Mouse (Mus musculus): ENCODE results near the gene Pmf1. TPM values are rescaled to one million over a fixed set of nuclear protein-coding genes. Genes with fewer than 3 reads are reported as not detected.

Pmf1 gene
- polyA plus RNA-seq (2012; rRNA removed): 99.9 and 108 TPM in 2 replicates
- 109 and 114 TPM in 2 replicates for polyA plus RNA-seq (2014; fragmentation: Nextera tagmentation; extraction: Ambion mirVana)

DNA sequence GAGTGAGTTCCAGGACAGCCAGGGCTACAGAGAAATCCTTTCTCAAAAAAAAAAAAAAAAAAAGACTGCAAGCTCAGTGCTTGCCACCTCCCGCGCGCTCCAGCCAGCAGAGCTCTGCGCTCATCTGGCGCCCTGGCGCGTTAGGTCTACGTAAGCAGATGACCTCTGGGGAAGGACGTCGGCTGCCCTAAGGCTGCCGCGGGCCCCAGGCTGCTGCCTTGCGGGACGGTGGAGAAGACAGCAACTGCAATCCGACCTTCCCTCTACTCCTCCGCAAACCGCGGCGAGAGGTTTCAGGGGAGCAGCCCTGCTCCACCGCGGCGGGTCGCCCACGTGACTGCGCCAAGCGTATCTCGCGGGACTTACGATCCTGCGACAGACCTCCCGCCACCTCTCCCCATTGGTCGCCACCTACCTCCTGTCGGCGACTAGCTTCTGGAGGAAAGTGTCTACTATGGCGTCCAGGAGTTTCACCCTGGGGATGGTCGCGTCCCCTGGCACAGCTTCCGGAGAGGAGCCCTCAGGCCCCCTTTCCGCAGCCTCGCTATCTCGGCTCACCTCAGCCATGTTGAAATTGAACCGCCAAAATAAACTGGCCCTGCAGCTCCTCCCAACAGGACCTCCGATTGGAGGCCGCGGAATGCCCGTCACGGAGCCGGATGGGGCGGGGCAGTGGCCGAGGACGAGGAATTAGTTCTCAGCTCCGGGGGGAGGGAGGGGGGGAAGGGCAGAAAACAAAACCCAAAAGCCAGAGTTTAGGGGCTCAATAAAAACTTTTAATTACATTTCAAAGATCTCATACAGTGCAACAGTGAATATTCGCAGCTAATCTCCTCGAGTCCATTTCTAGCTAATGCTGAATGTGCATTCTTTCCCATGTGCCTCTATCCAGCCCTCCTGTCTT lies at the start of gene Pmf1:
Gene Pmf1 (minus strand): TSS at position 591 of the 904 bp plus-strand sequence.
- peaks cover 33% of the 10 kb centered on the region for H3K36me3 ChIP-seq (ENCODE audit: control insufficient read depth, insufficient read depth, low read length)
- DNase-seq (ENCODE audit: low spot score) (peak; percentile 89), ATAC-seq (ENCODE audit: low FRiP score, low read depth) (peak; percentile 93)
- H3K27ac ChIP-seq (replicated peaks; ENCODE audit: low read depth, low read length): peak within 1 kb of the TSS; percentile 89
- no peaks in the 10 kb centered on the region for H3K9me3 ChIP-seq (ENCODE audit: control insufficient read depth, low read length)
- WGBS: under 1% methylated on average over 53 of the region's 54 CpGs
- H3K9ac ChIP-seq (ENCODE audit: low read depth, low read length, severe bottlenecking): peak within 1 kb of the TSS; percentile 89
- no peaks in the 10 kb centered on the region for H3K27me3 ChIP-seq (ENCODE audit: control insufficient read depth, insufficient read depth, low read length)
- peak; percentile 84; the same call in 1 of the 2 replicates for TF ChIP-seq POLR2A (IDR thresholded peaks at IDR 0.05; ENCODE audit: borderline replicate concordance, extremely low read depth, insufficient read depth, insufficient read length)
- H3K4me2 ChIP-seq (replicated peaks; ENCODE audit: low read depth, low read length, severe bottlenecking): peak within 1 kb of the TSS; percentile 51
- H3K4me1 ChIP-seq (ENCODE audit: control insufficient read depth, insufficient read depth, low read length): peaks cover 10% of the 10 kb centered on the region; the same call in 1 of the 2 replicates
- H3K4me3 ChIP-seq (replicated peaks; ENCODE audit: low read length): peak within 1 kb of the TSS; percentile 67

DNA sequence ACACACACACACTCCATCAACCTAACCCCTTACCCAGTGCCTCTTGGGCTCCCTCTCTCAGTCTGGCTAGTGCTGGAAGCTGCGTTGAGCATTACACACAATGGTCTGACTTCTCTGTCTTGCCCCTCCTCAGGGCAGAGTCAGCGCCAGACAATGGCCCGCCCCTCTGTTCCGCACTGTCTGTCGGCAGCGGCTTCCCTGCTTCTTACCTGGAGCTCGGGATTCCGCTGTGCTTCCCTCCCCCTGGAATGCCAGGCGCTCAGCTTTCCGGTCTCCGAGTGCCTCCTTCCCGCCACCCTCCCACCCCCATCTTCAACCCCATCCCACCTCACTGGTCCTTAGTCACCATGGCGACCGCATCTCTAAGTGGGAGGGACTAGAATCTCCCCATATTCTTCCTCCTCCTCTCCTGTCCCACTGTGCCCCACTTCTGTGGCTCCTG lies 48.7 kb upstream of the Pmf1 start:
- no peaks in the 10 kb centered on the region for H3K27me3 ChIP-seq (ENCODE audit: control insufficient read depth, insufficient read depth, low read length)
- no peaks in the 10 kb centered on the region for H3K36me3 ChIP-seq (ENCODE audit: control insufficient read depth, insufficient read depth, low read length)
- H3K4me3 ChIP-seq (replicated peaks; ENCODE audit: low read length): peak overlapping the region; percentile 18
- 0 out of 2 replicates have a peak, but pooled peaks cover 6% of the 10 kb centered on the region for H3K4me1 ChIP-seq (ENCODE audit: control insufficient read depth, insufficient read depth, low read length)
- peak overlapping the region; percentile 43 for H3K4me2 ChIP-seq (replicated peaks; ENCODE audit: low read depth, low read length, severe bottlenecking)
- TF ChIP-seq POLR2A (IDR thresholded peaks at IDR 0.05; ENCODE audit: borderline replicate concordance, extremely low read depth, insufficient read depth, insufficient read length): no peak
- no peak overlapping the region for H3K27ac ChIP-seq (replicated peaks; ENCODE audit: low read depth, low read length)
- peak overlapping the region; percentile 34; the same call in 1 of the 2 replicates for H3K9ac ChIP-seq (ENCODE audit: low read depth, low read length, severe bottlenecking)
- 3% methylated on average over 14 of the region's 14 CpGs for WGBS
- no peak for DNase-seq (ENCODE audit: low spot score)
- no peaks in the 10 kb centered on the region for H3K9me3 ChIP-seq (ENCODE audit: control insufficient read depth, low read length)
- ATAC-seq (ENCODE audit: low FRiP score, low read depth): no peak

DNA sequence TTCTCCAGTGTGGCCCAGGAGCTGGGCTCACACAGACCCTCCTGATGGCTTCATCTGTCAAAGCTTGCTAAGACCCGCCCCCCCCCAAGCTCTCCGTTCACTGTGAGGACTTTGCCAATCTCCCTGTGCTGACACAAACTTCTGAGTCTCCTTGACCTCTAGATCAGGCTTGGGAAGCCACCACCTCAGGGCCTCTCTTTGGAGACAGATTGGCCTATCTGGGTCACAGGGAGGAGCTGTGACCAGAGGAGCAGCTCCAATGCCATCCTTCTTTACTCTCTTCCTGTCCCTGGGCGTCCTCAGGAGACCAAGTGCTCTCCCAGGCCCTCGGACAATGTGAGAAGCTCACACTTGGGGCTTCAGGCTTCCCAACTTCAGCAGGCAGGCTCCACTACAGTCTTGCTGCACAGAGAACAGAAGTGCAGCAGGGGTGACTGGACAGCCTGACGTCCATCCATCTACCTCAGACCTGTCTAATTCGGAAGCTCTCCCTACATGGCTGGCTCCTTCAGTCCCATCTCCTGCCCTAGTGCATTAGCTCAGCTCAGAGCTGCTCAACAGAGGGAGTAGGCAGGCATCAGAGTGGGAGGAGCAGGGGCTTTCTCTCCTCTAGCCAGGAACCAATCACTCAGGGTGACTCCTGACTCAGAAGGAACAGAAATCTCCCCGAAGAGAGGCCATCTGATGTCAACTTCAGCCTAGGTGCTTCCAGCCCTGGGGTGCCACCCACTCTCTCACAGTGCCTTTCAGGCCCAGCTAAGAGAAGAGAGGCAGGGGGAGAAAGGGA lies 46.8 kb upstream of the Pmf1 start:
- DNase-seq (ENCODE audit: low spot score) (no peak), ATAC-seq (ENCODE audit: low FRiP score, low read depth) (no peak)
- Histone ChIP-seq H3K4me1 (ENCODE audit: control insufficient read depth, insufficient read depth, low read length) (0 out of 2 replicates have a peak, but pooled peaks cover 6% of the 10 kb centered on the region), H3K4me2 (replicated peaks; ENCODE audit: low read depth, low read length, severe bottlenecking) (no peak overlapping the region), H3K9me3 (ENCODE audit: control insufficient read depth, low read length) (no peaks in the 10 kb centered on the region), H3K36me3 (ENCODE audit: control insufficient read depth, insufficient read depth, low read length) (no peaks in the 10 kb centered on the region), H3K9ac (ENCODE audit: low read depth, low read length, severe bottlenecking) (no peak overlapping the region), H3K27me3 (ENCODE audit: control insufficient read depth, insufficient read depth, low read length) (no peaks in the 10 kb centered on the region), H3K4me3 (replicated peaks; ENCODE audit: low read length) (no peak overlapping the region), H3K27ac (replicated peaks; ENCODE audit: low read depth, low read length) (no peak overlapping the region)
- TF ChIP-seq POLR2A (IDR thresholded peaks at IDR 0.05; ENCODE audit: borderline replicate concordance, extremely low read depth, insufficient read depth, insufficient read length): no peak
- 69% methylated on average over 7 of the region's 7 CpGs for WGBS

DNA sequence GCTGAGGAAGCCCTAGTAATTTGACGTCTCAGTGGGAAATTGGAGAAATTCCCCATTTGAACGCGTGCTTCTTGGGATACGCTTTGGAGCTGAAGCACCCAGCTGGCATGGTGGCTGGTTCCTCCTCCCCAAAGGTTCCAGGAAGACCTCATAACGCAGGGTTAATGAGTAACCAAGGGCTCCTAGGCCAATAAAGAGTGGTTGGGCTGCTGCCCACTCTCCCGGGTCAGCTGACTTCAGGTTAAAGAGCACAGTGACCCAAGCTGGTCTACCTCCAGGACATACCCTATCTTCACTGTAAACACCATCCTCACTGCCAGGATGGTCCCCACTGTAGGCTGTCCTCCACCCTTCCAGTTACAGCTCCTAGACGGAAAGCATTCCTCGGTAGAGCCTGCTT lies 46.2 kb upstream of the Pmf1 start:
- DNase-seq (ENCODE audit: low spot score): no peak
- Histone ChIP-seq H3K4me1 (ENCODE audit: control insufficient read depth, insufficient read depth, low read length) (0 out of 2 replicates have a peak, but pooled peaks cover 6% of the 10 kb centered on the region), H3K27ac (replicated peaks; ENCODE audit: low read depth, low read length) (no peak overlapping the region), H3K9me3 (ENCODE audit: control insufficient read depth, low read length) (no peaks in the 10 kb centered on the region), H3K4me3 (replicated peaks; ENCODE audit: low read length) (no peak overlapping the region), H3K4me2 (replicated peaks; ENCODE audit: low read depth, low read length, severe bottlenecking) (no peak overlapping the region), H3K9ac (ENCODE audit: low read depth, low read length, severe bottlenecking) (no peak overlapping the region), H3K27me3 (ENCODE audit: control insufficient read depth, insufficient read depth, low read length) (no peaks in the 10 kb centered on the region), H3K36me3 (ENCODE audit: control insufficient read depth, insufficient read depth, low read length) (no peaks in the 10 kb centered on the region)
- no peak for TF ChIP-seq POLR2A (IDR thresholded peaks at IDR 0.05; ENCODE audit: borderline replicate concordance, extremely low read depth, insufficient read depth, insufficient read length)
- ATAC-seq (ENCODE audit: low FRiP score, low read depth): no peak
- 86% methylated on average over 8 of the region's 8 CpGs for WGBS

Data from limb, embryonic 14.5 days (tissue).